In genomic region chr3:106474210-106474609, GRCm38 (mm10) we compare ENCODE assay signal across 23 mouse cellular contexts. TPM values are rescaled to one million over a fixed set of nuclear protein-coding genes. Genes with fewer than 3 reads are reported as not detected.
DNase-seq lines count a peak whose midpoint lies in the region; ATAC-seq and TF ChIP-seq lines count a peak whose summit lies in the region.
"Had no signal": no experiment of that assay in that cellular context is flagged by ENCODE, and none has a peak within 500 bp of the region (broad histone marks: within the 10 kb centered on the region; RNA-seq: fewer than 3 reads in every experiment).

No protein-coding gene starts in this region.

- H3K36me3 ChIP-seq in kidney, adult 2 months (ENCODE audit: control insufficient read depth, insufficient read depth, low read length) = no peaks in the 10 kb centered on the region
- H3K36me3 ChIP-seq: embryonic facial prominence, embryonic 12.5 days; limb, embryonic 12.5 days; neural tube, embryonic 12.5 days had no signal

- no peaks in the 10 kb centered on the region for H3K4me1 ChIP-seq in kidney, adult 2 months (ENCODE audit: control insufficient read depth, insufficient read depth, low read length)
- H3K4me1 ChIP-seq: embryonic facial prominence, embryonic 12.5 days; limb, embryonic 12.5 days; neural tube, embryonic 12.5 days had no signal

- no peak overlapping the region for H3K4me3 ChIP-seq in kidney, adult 2 months (ENCODE audit: insufficient read depth, low read depth, low read length)
- H3K4me3 ChIP-seq: embryonic facial prominence, embryonic 12.5 days; layer of hippocampus, adult 2 months; limb, embryonic 12.5 days; neural tube, embryonic 12.5 days had no signal

- peak; percentile 66 for DNase-seq in heart, adult 11 months
- no peak for DNase-seq in heart, postnatal 4 days
- peak; percentile 31 for DNase-seq in 416B (ENCODE audit: low read depth)
- no peak for DNase-seq in kidney, adult 2 months
- no peak for DNase-seq in layer of hippocampus, postnatal 25 days (ENCODE audit: extremely low spot score in 1 of 2, low spot score in 1 of 2)
- DNase-seq: adrenal gland, adult 2 months; cerebellum, adult 11-12 months; cerebellum, postnatal 14 days; forebrain, postnatal 0 days; gastrocnemius, postnatal 25 days; kidney, adult 9 months; kidney, postnatal 14 days; layer of hippocampus, postnatal 36 days; lung, adult 2 months; midbrain, embryonic 14.5 days; retina, postnatal 1 day; right cerebral cortex, postnatal 25 days had no signal

- 82% methylated on average over 4 of the region's 4 CpGs for WGBS in kidney, adult 2 months

- TF ChIP-seq POLR2A in kidney, adult 2 months (IDR thresholded peaks at IDR 0.05; ENCODE audit: low read depth, low read length) = no peak

- TF ChIP-seq CTCF in kidney, adult 2 months (conservative IDR thresholded peaks at IDR 0.05; ENCODE audit: insufficient read depth, insufficient read length, low read depth, low read length) = no peak

- H3K27me3 ChIP-seq in kidney, adult 2 months (replicated peaks; ENCODE audit: control insufficient read depth, insufficient read depth, low read length) = no peaks in the 10 kb centered on the region
- H3K27me3 ChIP-seq: embryonic facial prominence, embryonic 12.5 days; limb, embryonic 12.5 days; neural tube, embryonic 12.5 days had no signal

- peak; percentile 95 for ATAC-seq in granulocyte monocyte progenitor cell, adult 5-6 weeks (replicated peaks; ENCODE audit: poor library complexity, severe bottlenecking)
- peak; percentile 44; the same call in 1 of the 2 replicates for ATAC-seq in neutrophil, adult 5-6 weeks (ENCODE audit: extremely low read depth, insufficient number of reproducible peaks, low FRiP score, poor library complexity, severe bottlenecking)
- ATAC-seq: forebrain, postnatal 0 days had no signal

- H3K27ac ChIP-seq in kidney, adult 2 months (ENCODE audit: insufficient read depth, low read depth, low read length) = no peak overlapping the region
- H3K27ac ChIP-seq: embryonic facial prominence, embryonic 12.5 days; layer of hippocampus, adult 2 months; limb, embryonic 12.5 days; neural tube, embryonic 12.5 days had no signal

RNA-seq across cellular contexts. Expression of gene Dennd2d, which starts 8.0 kb away (rescaled TPM):
- under 1 TPM; 0.62 to 0.65 TPM for total RNA-seq in heart, postnatal 4 days (2021)
- total RNA-seq in granulocyte monocyte progenitor cell, adult 5-6 weeks (2014; fragmentation: Nextera tagmentation) = 22.1 and 26.3 TPM in 2 replicates
- total RNA-seq in granulocyte monocyte progenitor cell, adult 5-6 weeks (2017) = 18.8 and 26.5 TPM in 2 replicates
- 72.7 and 76.0 TPM in 2 replicates for total RNA-seq in neutrophil, adult 5-6 weeks (2017)
- 5.6 and 6.1 TPM in 2 replicates for polyA plus RNA-seq in kidney, adult 2 months (2012; rRNA removed)
- total RNA-seq in layer of hippocampus, postnatal 25 days (2021) = 1 to 10 TPM in 1 of 2 experiments, under 1 TPM in 1; 0.30 to 1.1 TPM

Comparison
In these comparisons a context has a peak if more than half of its experiments do, and no peak if none do; other contexts are left out.
1. DNase-seq: peak in heart, adult 11 months (single experiment) and 416B (single experiment); none in heart, postnatal 4 days (single experiment), kidney, adult 2 months (single experiment) and layer of hippocampus, postnatal 25 days (0 of 2).
2. RNA of gene Dennd2d, which starts 8.0 kb away (total RNA-seq): 72.7 to 76.0 TPM in neutrophil, adult 5-6 weeks and 18.8 to 26.5 TPM in granulocyte monocyte progenitor cell, adult 5-6 weeks; 0.30 to 1.1 TPM in layer of hippocampus, postnatal 25 days and 0.62 to 0.65 TPM in heart, postnatal 4 days; every median in the first group is over 4 times any median in the second.